Mouse (Mus musculus): ENCODE measurements around the gene Flvcr1.
"Not testable (repeated sequence)": the region's sequence is repeated elsewhere in the genome, so short reads cannot be mapped to it uniquely, and the experiment has no call there.

DNA sequence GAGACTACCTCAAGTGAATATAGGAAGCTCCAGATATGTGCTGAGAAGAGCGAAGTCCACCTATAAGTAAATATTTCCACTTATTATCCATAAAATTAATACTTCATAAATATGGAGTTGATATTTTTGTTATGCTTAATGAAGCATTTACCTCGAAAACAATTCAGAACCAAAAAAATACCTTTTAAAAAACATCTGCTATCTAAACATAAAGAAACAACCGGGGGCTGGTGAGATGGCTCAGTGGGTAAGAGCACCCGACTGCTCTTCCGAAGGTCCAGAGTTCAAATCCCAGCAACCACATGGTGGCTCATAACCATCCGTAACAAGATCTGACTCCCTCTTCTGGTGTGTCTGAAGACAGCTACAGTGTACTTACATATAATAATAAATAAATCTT, 2.2 kb downstream of the Flvcr1 start:
- TF ChIP-seq CTCF (IDR thresholded peaks at IDR 0.05; ENCODE audit: low read depth, low read length); POLR2A (IDR thresholded peaks at IDR 0.05; ENCODE audit: borderline replicate concordance, low read depth, low read length): not testable (repeated sequence)
